Comparison of ENCODE assay signal across 22 mouse cellular contexts in the genomic region with DNA sequence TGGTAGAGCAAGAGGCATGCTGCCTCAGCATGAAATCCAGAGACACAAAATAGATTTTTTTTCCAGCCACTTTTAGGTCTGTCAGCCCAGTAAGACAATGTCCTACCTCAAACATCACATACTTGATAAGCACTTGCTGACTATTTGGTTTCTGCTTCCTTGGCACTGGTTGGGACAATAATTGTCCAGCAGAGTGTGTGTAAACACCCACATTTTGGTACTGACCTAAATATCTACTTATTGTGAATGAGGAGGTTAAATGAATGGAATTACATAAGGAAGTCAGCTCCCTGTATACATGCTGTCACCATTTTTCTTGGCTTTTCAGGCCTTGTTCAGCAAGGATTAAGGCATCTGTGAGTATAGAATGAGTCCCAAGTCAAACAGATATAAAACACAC.
"Had no signal": no experiment of that assay in that cellular context is flagged by ENCODE, and none has a peak within 500 bp of the region (broad histone marks: within the 10 kb centered on the region; RNA-seq: fewer than 3 reads in every experiment).

No protein-coding gene starts in this region.

- DNase-seq: heart, postnatal 10 days; heart, postnatal 14 days; heart, postnatal 36 days; heart, postnatal 4 days; kidney, adult 11 months; kidney, adult 18-20 months; kidney, adult 2 months; kidney, adult 8-10 months; kidney, adult 9 months; kidney, postnatal 10 days; kidney, postnatal 14 days; kidney, postnatal 25 days; kidney, postnatal 36 days; kidney, postnatal 4 days; layer of hippocampus, adult 9-11 months; layer of hippocampus, postnatal 36 days had no signal

- ATAC-seq: hindbrain, embryonic 16.5 days; hindbrain, postnatal 0 days; inflammation-experienced regulatory T-cells, adult 6 months; intestine, embryonic 15.5 days; intestine, embryonic 16.5 days; intestine, postnatal 0 days had no signal
